Mouse (Mus musculus): ENCODE data around the gene Ren1. TPM values are rescaled to one million over a fixed set of nuclear protein-coding genes. Genes with fewer than 3 reads are reported as not detected.

Gene Ren1
- polyA plus RNA-seq (2012; rRNA removed): 0.90 and 2.6 TPM in 2 replicates

DNA sequence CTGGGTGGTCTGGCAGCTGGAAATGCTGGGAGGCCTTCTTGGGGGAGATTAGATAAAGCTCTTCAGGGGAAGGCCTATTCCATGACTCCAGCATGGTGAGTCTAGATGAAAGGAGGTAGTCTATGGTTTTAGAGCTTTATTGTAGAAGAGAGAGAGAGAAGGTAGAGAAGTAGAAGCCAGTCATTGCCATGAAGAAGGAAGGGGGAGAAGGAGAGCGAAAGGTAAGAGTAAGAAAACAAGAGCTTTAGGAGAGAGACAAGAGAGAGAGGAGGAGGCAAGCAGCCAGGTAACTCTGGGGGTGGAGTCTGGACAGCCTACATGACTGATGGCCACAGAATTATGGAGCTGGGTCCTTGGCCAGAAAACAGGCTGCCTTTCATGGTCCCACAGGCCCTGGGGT, at the start of gene Ren1:
TSS of gene Ren1 (plus strand) at position 301 of the 400 bp plus-strand sequence.
- Histone ChIP-seq H3K27ac (ENCODE audit: control insufficient read depth, insufficient read depth, low read depth, low read length) (no peak within 1 kb of the TSS), H3K4me1 (ENCODE audit: control insufficient read depth, insufficient read depth, low read length) (no peaks in the 10 kb centered on the region), H3K27me3 (ENCODE audit: control insufficient read depth, insufficient read depth, low read length) (no peaks in the 10 kb centered on the region), H3K4me3 (ENCODE audit: control insufficient read depth, low read depth, low read length) (no peak within 1 kb of the TSS), H3K36me3 (ENCODE audit: control insufficient read depth, insufficient read depth, low read length) (no peaks in the 10 kb centered on the region)
- TF ChIP-seq POLR2A (IDR thresholded peaks at IDR 0.05; ENCODE audit: control insufficient read depth, low read depth, low read length): no peak
- no peak for TF ChIP-seq CTCF (IDR thresholded peaks at IDR 0.05; ENCODE audit: control insufficient read depth, insufficient read depth, insufficient replicate concordance, low read depth, low read length)

DNA sequence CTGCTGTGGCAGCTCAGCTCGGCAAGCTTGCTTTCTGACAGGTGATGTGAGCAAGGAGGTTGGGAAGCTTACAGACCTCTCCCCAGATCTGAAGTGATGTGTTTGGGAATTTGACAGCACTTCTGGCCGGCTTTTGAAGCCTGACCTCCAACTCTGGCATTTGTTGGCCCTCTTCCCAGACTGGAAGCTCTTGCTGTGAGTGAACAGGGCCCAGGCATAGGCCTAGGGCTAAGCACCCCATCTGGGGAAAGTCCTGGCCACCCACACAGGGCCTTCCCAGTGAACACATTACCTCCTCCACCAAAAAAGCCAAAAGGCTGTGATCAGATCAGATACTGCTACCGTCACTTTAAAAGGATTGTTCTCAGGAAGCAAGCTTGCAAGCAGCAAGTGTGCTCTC, 47.8 kb upstream of the Ren1 start:
- no peak overlapping the region for H3K27ac ChIP-seq (ENCODE audit: control insufficient read depth, insufficient read depth, low read depth, low read length)
- no peaks in the 10 kb centered on the region for H3K36me3 ChIP-seq (ENCODE audit: control insufficient read depth, insufficient read depth, low read length)
- TF ChIP-seq CTCF (IDR thresholded peaks at IDR 0.05; ENCODE audit: control insufficient read depth, insufficient read depth, insufficient replicate concordance, low read depth, low read length): no peak
- TF ChIP-seq POLR2A (IDR thresholded peaks at IDR 0.05; ENCODE audit: control insufficient read depth, low read depth, low read length): no peak
- H3K27me3 ChIP-seq (ENCODE audit: control insufficient read depth, insufficient read depth, low read length): no peaks in the 10 kb centered on the region
- H3K4me1 ChIP-seq (ENCODE audit: control insufficient read depth, insufficient read depth, low read length): no peaks in the 10 kb centered on the region; the same call in 1 of the 2 replicates
- H3K4me3 ChIP-seq (ENCODE audit: control insufficient read depth, low read depth, low read length): no peak overlapping the region

DNA sequence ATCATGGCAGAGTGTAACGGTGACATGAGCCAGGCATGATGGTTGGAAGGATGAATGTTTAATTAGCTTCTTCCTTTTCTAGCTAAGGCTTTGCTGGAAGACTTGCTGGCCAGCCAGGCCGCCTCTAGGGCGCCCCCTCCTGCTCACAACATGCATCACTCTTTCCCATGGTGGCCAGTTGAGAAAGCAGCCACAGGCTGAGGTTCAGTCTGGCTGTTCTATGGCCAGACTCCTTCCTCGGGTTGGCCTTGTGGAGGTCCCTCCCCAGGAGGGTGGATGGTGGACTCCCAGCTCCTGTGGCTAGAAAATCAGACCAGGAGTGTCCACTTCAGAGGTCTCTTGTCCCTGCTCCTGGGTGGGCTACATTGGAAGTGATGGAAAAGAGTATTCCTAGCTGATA, 43.5 kb upstream of the Ren1 start:
- Histone ChIP-seq H3K27ac (ENCODE audit: control insufficient read depth, insufficient read depth, low read depth, low read length) (no peak overlapping the region), H3K4me3 (ENCODE audit: control insufficient read depth, low read depth, low read length) (no peak overlapping the region), H3K36me3 (ENCODE audit: control insufficient read depth, insufficient read depth, low read length) (no peaks in the 10 kb centered on the region), H3K4me1 (ENCODE audit: control insufficient read depth, insufficient read depth, low read length) (no peaks in the 10 kb centered on the region; the same call in 1 of the 2 replicates), H3K27me3 (ENCODE audit: control insufficient read depth, insufficient read depth, low read length) (no peaks in the 10 kb centered on the region)
- peak; percentile 82 for TF ChIP-seq CTCF (IDR thresholded peaks at IDR 0.05; ENCODE audit: control insufficient read depth, insufficient read depth, insufficient replicate concordance, low read depth, low read length)
- TF ChIP-seq POLR2A (IDR thresholded peaks at IDR 0.05; ENCODE audit: control insufficient read depth, low read depth, low read length): no peak

DNA sequence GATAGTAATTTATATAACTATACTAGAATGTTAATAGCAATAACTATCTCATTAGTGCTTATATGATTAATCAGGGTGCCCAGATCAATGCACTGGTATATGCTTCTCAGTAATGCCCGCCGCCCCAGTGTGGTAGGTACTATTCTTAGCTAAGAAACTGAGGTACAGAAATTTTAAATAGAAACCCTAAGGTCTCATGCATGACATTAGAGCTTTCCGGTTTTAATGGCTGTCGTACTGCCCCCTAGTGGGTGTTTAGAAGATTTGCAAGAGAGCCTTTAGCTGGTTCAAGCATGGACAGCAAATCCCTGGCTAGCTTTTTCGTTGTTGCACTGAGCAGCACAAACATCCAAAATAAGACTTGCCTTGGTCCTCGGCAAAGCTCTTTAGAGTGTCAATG, 43.0 kb upstream of the Ren1 start:
- Histone ChIP-seq H3K4me3 (ENCODE audit: control insufficient read depth, low read depth, low read length) (no peak overlapping the region), H3K4me1 (ENCODE audit: control insufficient read depth, insufficient read depth, low read length) (no peaks in the 10 kb centered on the region; the same call in 1 of the 2 replicates), H3K36me3 (ENCODE audit: control insufficient read depth, insufficient read depth, low read length) (no peaks in the 10 kb centered on the region), H3K27ac (ENCODE audit: control insufficient read depth, insufficient read depth, low read depth, low read length) (no peak overlapping the region), H3K27me3 (ENCODE audit: control insufficient read depth, insufficient read depth, low read length) (no peaks in the 10 kb centered on the region)
- TF ChIP-seq POLR2A (IDR thresholded peaks at IDR 0.05; ENCODE audit: control insufficient read depth, low read depth, low read length) (no peak), CTCF (IDR thresholded peaks at IDR 0.05; ENCODE audit: control insufficient read depth, insufficient read depth, insufficient replicate concordance, low read depth, low read length) (no peak; the same call in 1 of the 2 replicates)

DNA sequence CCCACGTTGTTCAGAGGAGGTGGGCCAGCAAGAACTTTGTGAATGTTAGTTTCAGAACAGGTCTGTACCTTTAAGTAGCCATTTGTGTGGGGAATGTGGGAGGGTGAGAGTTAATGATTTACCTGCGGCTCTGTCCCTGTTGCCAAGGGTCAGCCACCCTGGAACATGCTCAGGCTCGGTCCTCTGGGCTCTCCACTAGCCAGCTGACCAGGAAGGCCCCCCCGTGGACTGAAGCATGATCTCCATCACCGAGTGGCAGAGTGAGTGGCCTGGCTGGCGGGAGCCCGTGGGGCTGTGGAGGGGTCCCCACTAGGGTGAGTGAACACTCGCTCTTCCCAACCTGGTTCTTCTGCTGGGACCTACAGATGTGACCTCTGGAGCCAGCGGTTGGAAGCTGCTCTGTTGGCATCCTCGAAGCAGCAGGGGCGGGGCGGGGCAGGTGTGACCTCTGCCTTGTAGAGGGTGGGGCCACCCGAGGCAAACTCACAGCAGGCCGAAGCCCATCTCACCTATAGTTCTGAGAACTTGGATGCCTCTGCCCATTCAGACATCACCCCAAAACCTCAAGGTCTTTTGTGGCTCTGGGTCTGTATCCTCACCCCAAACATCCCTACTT, 40.5 kb upstream of the Ren1 start, which contains the start of gene Golt1a:
TSS of gene Golt1a (plus strand) at position 149 of the 616 bp plus-strand sequence.
- TF ChIP-seq POLR2A (IDR thresholded peaks at IDR 0.05; ENCODE audit: control insufficient read depth, low read depth, low read length) (no peak), CTCF (IDR thresholded peaks at IDR 0.05; ENCODE audit: control insufficient read depth, insufficient read depth, insufficient replicate concordance, low read depth, low read length) (no peak)
- no peaks in the 10 kb centered on the region for H3K36me3 ChIP-seq (ENCODE audit: control insufficient read depth, insufficient read depth, low read length)
- no peaks in the 10 kb centered on the region for H3K27me3 ChIP-seq (ENCODE audit: control insufficient read depth, insufficient read depth, low read length)
- no peak within 1 kb of the TSS for H3K4me3 ChIP-seq (ENCODE audit: control insufficient read depth, low read depth, low read length)
- H3K27ac ChIP-seq (ENCODE audit: control insufficient read depth, insufficient read depth, low read depth, low read length): no peak within 1 kb of the TSS
- no peaks in the 10 kb centered on the region; the same call in 1 of the 2 replicates for H3K4me1 ChIP-seq (ENCODE audit: control insufficient read depth, insufficient read depth, low read length)

DNA sequence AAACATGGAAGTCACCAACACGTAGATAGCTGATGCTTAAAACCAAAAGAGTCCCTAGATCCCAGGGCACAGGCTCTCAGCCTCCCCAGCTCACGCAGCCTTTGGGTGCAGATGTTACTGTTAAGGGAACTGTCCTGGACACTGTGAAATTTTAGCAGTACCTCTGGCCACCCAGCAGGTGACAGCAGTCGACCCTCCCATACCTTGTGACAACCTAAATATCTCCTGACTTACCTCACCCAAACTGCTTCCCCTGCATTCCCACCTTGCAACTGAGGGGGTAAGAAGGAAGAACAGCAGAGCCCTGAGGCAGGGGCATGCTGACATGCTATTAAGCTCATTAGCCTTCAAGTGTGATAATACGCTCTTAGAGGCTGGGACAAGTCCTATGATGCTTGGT, 39.1 kb upstream of the Ren1 start:
- Histone ChIP-seq H3K4me3 (ENCODE audit: control insufficient read depth, low read depth, low read length) (no peak overlapping the region), H3K27ac (ENCODE audit: control insufficient read depth, insufficient read depth, low read depth, low read length) (no peak overlapping the region), H3K27me3 (ENCODE audit: control insufficient read depth, insufficient read depth, low read length) (no peaks in the 10 kb centered on the region), H3K4me1 (ENCODE audit: control insufficient read depth, insufficient read depth, low read length) (no peaks in the 10 kb centered on the region; the same call in 1 of the 2 replicates), H3K36me3 (ENCODE audit: control insufficient read depth, insufficient read depth, low read length) (no peaks in the 10 kb centered on the region)
- 0 out of 2 replicates have a peak, but pooled peaks have one; percentile 9 for TF ChIP-seq CTCF (IDR thresholded peaks at IDR 0.05; ENCODE audit: control insufficient read depth, insufficient read depth, insufficient replicate concordance, low read depth, low read length)
- no peak for TF ChIP-seq POLR2A (IDR thresholded peaks at IDR 0.05; ENCODE audit: control insufficient read depth, low read depth, low read length)

DNA sequence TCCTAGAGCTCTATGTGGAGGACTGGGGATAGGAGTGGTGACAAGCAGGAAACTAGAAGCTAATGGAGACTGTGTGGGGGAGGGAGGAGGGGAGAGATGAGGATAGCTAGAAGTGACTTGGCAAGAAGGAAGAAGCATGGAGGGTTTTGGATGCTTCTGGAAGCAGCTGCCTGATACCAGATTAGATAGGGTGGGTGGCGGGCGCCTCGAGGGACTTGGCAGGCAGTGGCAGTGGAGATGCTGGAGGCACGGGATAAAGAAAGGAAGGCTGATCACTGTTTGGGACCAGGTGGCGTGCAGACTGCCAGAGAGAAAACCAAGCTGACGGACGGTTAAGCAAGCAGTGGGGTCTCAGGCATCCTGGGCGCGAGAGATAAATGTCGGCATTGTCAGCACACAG, 38.4 kb upstream of the Ren1 start:
- no peak overlapping the region for H3K4me3 ChIP-seq (ENCODE audit: control insufficient read depth, low read depth, low read length)
- H3K36me3 ChIP-seq (ENCODE audit: control insufficient read depth, insufficient read depth, low read length): no peaks in the 10 kb centered on the region
- TF ChIP-seq CTCF (IDR thresholded peaks at IDR 0.05; ENCODE audit: control insufficient read depth, insufficient read depth, insufficient replicate concordance, low read depth, low read length): no peak
- TF ChIP-seq POLR2A (IDR thresholded peaks at IDR 0.05; ENCODE audit: control insufficient read depth, low read depth, low read length): no peak
- H3K4me1 ChIP-seq (ENCODE audit: control insufficient read depth, insufficient read depth, low read length): no peaks in the 10 kb centered on the region; the same call in 1 of the 2 replicates
- H3K27me3 ChIP-seq (ENCODE audit: control insufficient read depth, insufficient read depth, low read length): no peaks in the 10 kb centered on the region
- no peak overlapping the region for H3K27ac ChIP-seq (ENCODE audit: control insufficient read depth, insufficient read depth, low read depth, low read length)
